Mouse (Mus musculus) granulocyte monocyte progenitor cell, adult 5-6 weeks (primary cell): ENCODE measurements at regions not wholly inside any gene's neighbourhood (a gene's known extent, or its start where the extent isn't known, plus 50 kb on each side); places are given as distances from the start of the nearest gene placed in this dataset.
"Not testable (repeated sequence)": the region's sequence is repeated elsewhere in the genome, so short reads cannot be mapped to it uniquely, and the experiment has no call there.

Experiments used
- ATAC-seq: replicated peaks from 2 replicates; pipeline ENCODE4 v1.8.0; 2016; ENCODE audit warnings: mild to moderate bottlenecking, moderate TSS enrichment, inconsistent platforms; ENCODE audit not compliant: poor library complexity, severe bottlenecking

- no peak for ATAC-seq
These were observed 53.3 kb upstream of the Creb5 start for GRCm38 (mm10) chr6:53233777-53234176.

- no peak for ATAC-seq
These were observed 54.5 kb upstream of the Creb5 start for GRCm38 (mm10) chr6:53232616-53233015.

GRCm38 (mm10) chr6:53229350-53229749 lies 57.7 kb upstream of the Creb5 start:
- no peak for ATAC-seq

- no peak for ATAC-seq
These were observed 65.0 kb upstream of the Creb5 start for GRCm38 (mm10) chr6:53222104-53222503.

GRCm38 (mm10) chr6:53221668-53222005 lies 65.4 kb upstream of the Creb5 start:
- ATAC-seq = no peak

- ATAC-seq = no peak
These were observed 66.0 kb upstream of the Creb5 start for GRCm38 (mm10) chr6:53220784-53221667.

GRCm38 (mm10) chr6:53218871-53219286 lies 68.2 kb upstream of the Creb5 start:
- ATAC-seq = no peak

- ATAC-seq = no peak; the same call in 1 of the 2 replicates
These were observed 69.6 kb upstream of the Creb5 start for GRCm38 (mm10) chr6:53217234-53218015.

- peak; percentile 72 for ATAC-seq
These were observed 70.4 kb upstream of the Creb5 start for GRCm38 (mm10) chr6:53216715-53217114.

GRCm38 (mm10) chr6:53211420-53211819 lies 75.7 kb upstream of the Creb5 start:
- no peak for ATAC-seq

GRCm38 (mm10) chr6:53209398-53209797 lies 77.7 kb upstream of the Creb5 start:
- no peak for ATAC-seq

GRCm38 (mm10) chr6:53208474-53208873 lies 78.6 kb upstream of the Creb5 start:
- ATAC-seq = no peak

- ATAC-seq = no peak
These were observed 79.3 kb upstream of the Creb5 start for GRCm38 (mm10) chr6:53207781-53208180.

GRCm38 (mm10) chr6:53207361-53207760 lies 79.7 kb upstream of the Creb5 start:
- ATAC-seq = no peak

GRCm38 (mm10) chr6:53201281-53201956 lies 85.7 kb upstream of the Creb5 start:
- no peak for ATAC-seq

GRCm38 (mm10) chr6:53199474-53199873 lies 87.6 kb upstream of the Creb5 start:
- ATAC-seq = no peak

- not testable (repeated sequence) for ATAC-seq
These were observed 104.9 kb upstream of the Creb5 start for GRCm38 (mm10) chr6:53182131-53182530.

GRCm38 (mm10) chr6:53164423-53164841 lies 96.0 kb upstream of the Jazf1 start:
- ATAC-seq = no peak

GRCm38 (mm10) chr6:53163091-53163490 lies 94.7 kb upstream of the Jazf1 start:
- ATAC-seq = peak; percentile 35

- ATAC-seq = no peak
These were observed 93.2 kb upstream of the Jazf1 start for GRCm38 (mm10) chr6:53161627-53162026.

GRCm38 (mm10) chr6:53154621-53155020 lies 86.2 kb upstream of the Jazf1 start:
- ATAC-seq = peak; percentile 93
